Mouse (Mus musculus) stomach, postnatal 0 days (tissue): Measurements from ENCODE around the gene Gm36176. TPM values are rescaled to one million over a fixed set of nuclear protein-coding genes. Genes with fewer than 3 reads are reported as not detected.
"Not testable (repeated sequence)": the region's sequence is repeated elsewhere in the genome, so short reads cannot be mapped to it uniquely, and the experiment has no call there.

ENCODE experiments used
- ATAC-seq: fragments of 200-750 bp; cut with Nextera tagmentation; 2 replicates; pipeline ENCODE4 v1.8.0; 2017; ENCODE audit not compliant: low FRiP score, low TSS enrichment
- DNase-seq: peaks from one replicate; pipeline ENCODE4 v3.0.0-alpha.2; 2016; ENCODE audit warnings: low spot score
- H3K27ac ChIP-seq: fragments of 300-500 bp; sonication (generic); replicated peaks from 2 replicates; pipeline ENCODE4 v1.5.1; 2014; ENCODE audit warnings: mild to moderate bottlenecking, control low read depth
- H3K27me3 ChIP-seq: fragments of 300-500 bp; sonication (generic); 2 replicates; pipeline ENCODE4 v1.6.1; 2014; ENCODE audit warnings: low read length; ENCODE audit not compliant: control insufficient read depth, insufficient read depth
- H3K36me3 ChIP-seq: fragments of 300-500 bp; sonication (generic); 2 replicates; pipeline ENCODE4 v1.6.1; 2014; ENCODE audit warnings: low read length, mixed read lengths; ENCODE audit not compliant: control insufficient read depth, insufficient read depth
- H3K4me1 ChIP-seq: fragments of 300-500 bp; sonication (generic); replicated peaks from 2 replicates; pipeline ENCODE4 v1.6.1; 2014; ENCODE audit warnings: antibody characterized with exemption; ENCODE audit not compliant: control insufficient read depth, insufficient read depth
- H3K4me2 ChIP-seq: fragments of 300-500 bp; sonication (generic); replicated peaks from 2 replicates; pipeline ENCODE4 v1.6.1; 2014; ENCODE audit warnings: low read depth, mild to moderate bottlenecking, control low read depth, moderate library complexity
- H3K4me3 ChIP-seq: fragments of 300-500 bp; sonication (generic); 2 replicates; pipeline ENCODE4 v1.5.1; 2014; ENCODE audit warnings: low read depth, low read length, control low read depth
- H3K9ac ChIP-seq: fragments of 300-500 bp; sonication (generic); 2 replicates; pipeline ENCODE4 v1.6.1; 2014; ENCODE audit warnings: mild to moderate bottlenecking, low read length, control low read depth, mixed read lengths
- H3K9me3 ChIP-seq: fragments of 300-500 bp; sonication (generic); 2 replicates; pipeline ENCODE4 v1.6.1; 2016; ENCODE audit warnings: low read length; ENCODE audit not compliant: control insufficient read depth
- CTCF ChIP-seq: IDR thresholded peaks from 2 replicates; pipeline ENCODE4 v1.5.1; 2016; ENCODE audit warnings: antibody characterized with exemption, low read depth, mild to moderate bottlenecking, moderate library complexity
- EP300 ChIP-seq: optimal IDR thresholded peaks from 2 replicates; pipeline ENCODE3; 2016; ENCODE audit warnings: antibody characterized with exemption
- WGBS: fragments of 180-500 bp; shearing (Covaris S2); extraction: QIAGEN DNeasy Blood & Tissue Kit; methylation state at CpG from one replicate; pipeline ENCODE4 v1.1.7; 2014; 5-methylcytosine and 5-hydroxymethylcytosine counted together
- polyA plus RNA-seq: library from polyadenylated mRNA; unstranded; fragments of >200 nt; fragmentation: Nextera tagmentation; extraction: Ambion mirVana; gene quantifications from 2 replicates; pipeline ENCODE4 v1.2.1, GENCODE M21; 2015

Gm36176 gene
- polyA plus RNA-seq: not detected in 2 replicates

- Histone ChIP-seq H3K4me3 (no peak within 1 kb of the TSS), H3K36me3 (no peaks in the 10 kb centered on the region), H3K9ac (no peak within 1 kb of the TSS; the same call in 1 of the 2 replicates), H3K4me1 (no peaks in the 10 kb centered on the region), H3K27me3 (no peaks in the 10 kb centered on the region), H3K27ac (no peak within 1 kb of the TSS), H3K4me2 (no peak within 1 kb of the TSS), H3K9me3 (no peaks in the 10 kb centered on the region)
- 46% methylated on average over 2 of the region's 3 CpGs for WGBS
- TF ChIP-seq EP300: no peak
- no peak for TF ChIP-seq CTCF
- ATAC-seq: no peak
- no peak for DNase-seq
Observed at GRCm38 (mm10) chr10:77846503-77846902, at the start of gene Gm36176. Gene Gm36176, plus strand, starts transcription at chr10:77846803.

GRCm38 (mm10) chr10:77797677-77798076, 48.9 kb upstream of the Gm36176 start:
- Histone ChIP-seq H3K27me3 (no peaks in the 10 kb centered on the region), H3K4me2 (no peak overlapping the region), H3K9ac (no peak overlapping the region), H3K4me3 (no peak overlapping the region), H3K9me3 (no peaks in the 10 kb centered on the region), H3K36me3 (no peaks in the 10 kb centered on the region), H3K4me1 (no peaks in the 10 kb centered on the region), H3K27ac (no peak overlapping the region)
- no peak for ATAC-seq
- no peak for DNase-seq
- WGBS: 25% methylated on average over 3 of the region's 3 CpGs
- no peak for TF ChIP-seq CTCF
- no peak for TF ChIP-seq EP300

- not testable (repeated sequence) for ATAC-seq, DNase-seq, H3K4me3 ChIP-seq, H3K27ac ChIP-seq, H3K36me3 ChIP-seq, H3K4me2 ChIP-seq, H3K9ac ChIP-seq, H3K27me3 ChIP-seq, H3K9me3 ChIP-seq, H3K4me1 ChIP-seq
- 60% methylated on average over 2 of the region's 3 CpGs for WGBS
Observed at GRCm38 (mm10) chr10:77798164-77798920, 48.3 kb upstream of the Gm36176 start.

GRCm38 (mm10) chr10:77798921-77799508, 47.6 kb upstream of the Gm36176 start, which contains the start of gene Gm19668:
Gene Gm19668, minus strand, starts transcription at chr10:77799133.
- H3K9ac ChIP-seq: no peak within 1 kb of the TSS
- 69% methylated on average over 8 of the region's 8 CpGs for WGBS
- H3K27ac ChIP-seq: no peak within 1 kb of the TSS
- no peak for TF ChIP-seq EP300
- no peak for TF ChIP-seq CTCF
- no peak for ATAC-seq
- no peaks in the 10 kb centered on the region for H3K9me3 ChIP-seq
- H3K4me3 ChIP-seq: no peak within 1 kb of the TSS
- no peaks in the 10 kb centered on the region for H3K4me1 ChIP-seq
- no peaks in the 10 kb centered on the region for H3K36me3 ChIP-seq
- DNase-seq: no peak
- no peaks in the 10 kb centered on the region for H3K27me3 ChIP-seq
- no peak within 1 kb of the TSS for H3K4me2 ChIP-seq

DNA sequence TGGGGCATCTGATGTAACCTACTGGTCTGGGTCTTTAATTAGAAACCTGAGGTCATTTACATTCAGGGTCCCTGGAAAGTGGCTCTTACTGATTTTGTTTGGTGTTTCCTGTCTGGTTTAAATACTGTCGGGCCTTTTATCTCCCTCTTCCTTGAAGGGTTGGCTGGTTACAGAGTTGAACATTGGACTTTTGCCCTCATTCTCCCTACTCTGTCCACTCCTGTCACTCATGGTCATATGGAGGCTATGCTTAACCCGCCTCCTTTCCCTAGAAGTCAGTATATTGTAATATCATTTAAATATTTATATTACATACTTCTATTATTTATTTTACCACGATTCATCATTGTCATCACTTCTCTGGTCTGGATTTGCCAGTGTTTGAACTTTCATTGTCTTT, 42.5 kb upstream of the Gm36176 start:
- WGBS: 19% methylated on average over 3 of the region's 3 CpGs
- no peaks in the 10 kb centered on the region for H3K27me3 ChIP-seq
- no peaks in the 10 kb centered on the region for H3K36me3 ChIP-seq
- DNase-seq: no peak
- no peaks in the 10 kb centered on the region for H3K4me1 ChIP-seq
- no peaks in the 10 kb centered on the region for H3K9me3 ChIP-seq
- TF ChIP-seq CTCF (no peak), EP300 (no peak)
- no peak overlapping the region for H3K9ac ChIP-seq
- no peak overlapping the region for H3K27ac ChIP-seq
- no peak overlapping the region for H3K4me2 ChIP-seq
- ATAC-seq: peak; percentile 73
- H3K4me3 ChIP-seq: no peak overlapping the region

DNA sequence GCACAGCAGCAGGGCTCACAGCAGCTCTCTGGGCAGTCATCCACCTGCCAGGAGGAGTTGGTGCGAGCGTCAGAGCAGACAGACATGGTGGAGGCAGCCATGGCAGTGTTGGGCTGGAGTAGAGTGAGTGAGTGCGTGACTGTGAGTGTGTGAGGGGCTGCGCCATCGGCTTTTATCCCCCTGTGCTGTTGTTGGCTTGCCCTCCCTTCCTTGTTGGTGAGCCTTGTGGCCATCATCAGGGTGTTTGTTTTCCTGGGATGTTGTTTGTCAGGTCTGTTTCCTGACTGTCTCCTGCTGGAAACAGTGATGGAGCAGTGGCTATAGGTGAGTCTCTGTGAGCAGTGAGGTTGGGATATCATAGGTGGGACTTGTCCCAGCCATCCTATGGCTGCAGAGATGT, 34.9 kb upstream of the Gm36176 start, which contains the start of gene Gm9507:
Gm9507 (minus strand) TSS at position 101 of the 400 bp plus-strand sequence.
- Histone ChIP-seq H3K36me3 (no peaks in the 10 kb centered on the region), H3K27ac (no peak within 1 kb of the TSS), H3K9me3 (no peaks in the 10 kb centered on the region), H3K9ac (no peak within 1 kb of the TSS), H3K27me3 (no peaks in the 10 kb centered on the region), H3K4me1 (no peaks in the 10 kb centered on the region), H3K4me2 (no peak within 1 kb of the TSS), H3K4me3 (no peak within 1 kb of the TSS)
- DNase-seq (no peak), ATAC-seq (no peak)
- WGBS: 49% methylated on average over 5 of the region's 5 CpGs
- no peak for TF ChIP-seq CTCF
- no peak for TF ChIP-seq EP300
